Mouse (Mus musculus): Measurements from ENCODE around the gene Arid3b.

Arid3b gene

DNA sequence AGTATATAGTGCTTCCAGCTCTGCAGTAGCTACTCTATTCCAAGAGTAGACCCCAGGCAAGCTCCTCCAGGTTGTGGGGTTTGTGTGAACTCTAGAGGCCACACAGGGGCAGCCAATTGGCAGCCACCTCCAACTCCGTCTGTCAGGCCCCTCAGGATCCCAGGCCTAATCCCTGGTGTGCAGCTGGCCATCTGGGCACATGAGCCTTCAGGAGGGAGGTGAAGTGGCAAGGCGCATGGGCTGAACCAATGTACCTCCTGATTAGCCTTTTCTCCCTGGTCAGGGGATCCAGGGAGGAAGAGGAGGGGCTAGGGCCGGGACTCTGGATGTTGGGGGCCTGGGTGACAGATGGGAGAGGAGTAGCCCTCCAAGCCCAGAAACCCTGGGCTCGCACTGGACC, 60.9 kb downstream of the Arid3b start:
- no peak for DNase-seq (ENCODE audit: low read depth, low spot score)

DNA sequence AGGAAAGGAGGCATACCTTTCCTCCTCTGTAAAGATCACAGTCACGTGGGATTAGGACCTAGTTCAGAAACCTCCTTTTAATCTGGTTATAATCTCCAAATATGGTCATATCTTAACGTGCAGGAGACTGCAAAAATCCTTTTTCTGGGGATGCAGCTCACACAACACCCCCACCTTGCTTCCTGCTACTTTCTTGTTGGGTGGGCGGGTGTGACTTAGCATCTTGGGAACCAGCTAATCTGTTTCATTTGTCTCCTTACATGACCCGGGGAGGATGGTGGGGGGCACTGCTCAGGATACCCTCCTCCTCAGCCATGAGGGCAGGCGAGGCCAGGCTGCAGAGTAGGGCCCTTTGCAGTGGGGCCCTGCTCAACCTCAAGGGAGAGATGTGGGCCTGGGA, 61.6 kb downstream of the Arid3b start:
- DNase-seq (ENCODE audit: low read depth, low spot score): no peak

DNA sequence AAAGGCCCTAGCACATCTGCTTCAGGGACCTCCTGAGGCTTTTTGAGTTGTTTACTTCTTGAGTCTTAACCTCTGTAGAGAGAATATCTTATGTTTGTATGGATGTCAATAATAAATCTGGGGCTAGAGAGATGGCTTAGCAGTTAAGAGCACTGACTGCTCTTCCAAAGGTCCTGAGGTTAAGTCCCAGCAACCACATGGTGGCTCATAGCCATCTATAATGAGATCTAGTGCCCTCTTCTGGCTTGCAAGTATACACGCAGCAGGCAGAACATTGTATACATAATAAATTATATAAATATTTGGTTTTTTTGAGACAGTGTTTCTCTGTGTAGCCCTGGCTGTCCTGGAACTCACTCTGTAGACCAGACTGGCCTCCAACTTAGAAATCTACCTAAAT, 62.4 kb downstream of the Arid3b start:
- no peak for DNase-seq (ENCODE audit: low read depth, low spot score)

DNA sequence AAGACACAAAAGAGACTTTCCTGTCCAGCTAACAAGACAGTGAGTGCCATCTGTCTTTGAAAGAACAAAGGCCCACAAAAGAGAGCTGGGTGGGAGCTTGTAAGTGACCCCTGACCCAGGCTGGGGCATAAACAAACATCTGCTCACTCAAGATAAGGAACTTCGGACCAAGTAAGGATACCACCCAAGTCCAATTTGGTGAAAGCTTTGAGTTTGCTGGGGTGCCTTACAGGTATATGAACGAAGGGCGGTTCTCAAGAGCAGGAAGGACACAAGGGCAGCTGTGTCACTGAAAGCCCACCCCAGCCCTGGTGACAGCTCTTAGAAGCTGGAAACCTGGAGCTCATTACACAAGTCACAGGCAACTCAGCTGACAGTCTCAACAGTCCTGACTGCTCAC, 62.8 kb downstream of the Arid3b start:
- DNase-seq (ENCODE audit: low read depth, low spot score): no peak

DNA sequence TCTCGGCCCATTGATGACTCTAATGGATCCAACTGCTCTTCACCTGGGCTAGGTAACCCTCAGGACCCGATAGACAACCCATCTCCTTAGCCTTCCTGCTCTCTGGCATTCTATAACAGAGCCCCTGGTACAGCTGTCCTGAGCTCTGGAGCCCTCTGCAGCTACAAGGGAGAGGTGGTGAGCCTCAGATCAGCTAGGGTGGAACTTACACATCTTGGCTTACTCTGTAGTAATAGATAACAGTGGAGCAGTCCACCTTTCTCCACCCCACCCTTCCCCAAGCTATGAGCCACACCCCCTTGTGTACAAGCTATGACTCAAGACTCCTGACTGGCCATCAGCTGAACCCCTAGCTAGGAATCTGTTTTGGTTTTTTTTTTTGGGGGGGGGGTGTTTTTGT, 65.8 kb downstream of the Arid3b start:
- DNase-seq (ENCODE audit: low read depth, low spot score): no peak

DNA sequence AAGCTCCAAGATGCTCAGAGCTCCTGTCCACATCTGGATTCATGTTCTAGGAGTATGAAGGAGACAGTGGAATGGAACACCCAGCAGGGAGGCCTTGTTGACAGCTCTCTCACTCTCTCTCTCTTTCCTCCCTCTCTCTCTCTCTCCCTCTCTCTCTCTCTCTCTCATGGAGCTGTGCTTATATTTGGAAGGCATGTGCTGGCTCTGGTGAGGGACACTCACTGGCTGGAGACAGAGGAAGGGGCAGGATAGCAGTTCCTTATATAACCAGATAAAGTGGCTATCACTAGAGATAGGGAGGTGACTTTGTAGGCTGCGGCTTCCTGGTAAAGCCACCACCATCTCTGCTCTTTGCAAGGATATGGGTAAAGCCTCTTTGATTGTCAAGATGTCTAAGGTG, 66.4 kb downstream of the Arid3b start:
- DNase-seq (ENCODE audit: low read depth, low spot score): no peak

DNA sequence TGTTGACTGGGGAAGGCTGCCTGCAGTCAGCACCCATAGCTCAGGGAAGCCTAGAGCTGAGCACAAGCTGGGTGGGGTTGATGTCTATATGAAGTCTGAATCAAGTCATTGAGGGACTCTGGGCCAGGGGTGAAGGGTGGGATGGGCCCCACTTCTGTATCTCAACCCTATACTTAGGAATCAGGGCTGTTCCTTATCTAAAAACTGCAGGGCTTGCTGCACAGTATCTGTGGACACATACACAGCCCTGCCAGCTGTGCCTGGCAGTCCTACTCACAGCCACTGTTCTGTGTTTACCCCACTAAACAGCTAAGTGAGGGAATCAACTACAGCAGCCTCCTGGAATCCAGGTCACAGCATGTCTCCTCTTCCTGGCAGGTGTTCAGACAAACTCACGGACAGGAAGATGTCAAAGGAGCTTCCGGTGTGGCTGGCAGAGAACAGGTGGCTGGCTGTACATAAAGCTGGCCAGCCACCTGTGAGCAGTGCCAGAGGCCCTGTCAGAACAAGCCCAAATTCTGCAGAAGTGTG, 67.0 kb downstream of the Arid3b start:
- no peak for DNase-seq (ENCODE audit: low read depth, low spot score)

DNA sequence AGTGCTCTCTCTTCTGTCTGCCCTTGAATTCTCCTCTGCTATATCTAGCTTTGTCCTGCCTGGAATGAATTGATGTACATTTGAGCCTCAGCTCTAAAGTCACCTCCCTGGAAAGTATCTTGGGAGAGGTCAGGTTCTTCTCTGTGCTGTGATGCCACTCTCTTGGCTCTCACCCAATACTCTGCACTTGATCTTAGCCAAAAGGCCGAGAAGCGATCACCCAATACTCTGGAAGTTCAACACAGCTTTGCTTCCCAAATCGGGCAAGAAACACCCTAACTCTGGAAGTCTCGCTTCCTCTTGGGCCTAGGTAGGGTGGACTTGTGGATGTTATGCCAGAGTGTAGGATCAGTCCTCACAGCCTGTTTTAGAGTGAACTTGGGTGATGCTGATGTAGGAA, 69.4 kb downstream of the Arid3b start:
- no peak for DNase-seq (ENCODE audit: low read depth, low spot score)

DNA sequence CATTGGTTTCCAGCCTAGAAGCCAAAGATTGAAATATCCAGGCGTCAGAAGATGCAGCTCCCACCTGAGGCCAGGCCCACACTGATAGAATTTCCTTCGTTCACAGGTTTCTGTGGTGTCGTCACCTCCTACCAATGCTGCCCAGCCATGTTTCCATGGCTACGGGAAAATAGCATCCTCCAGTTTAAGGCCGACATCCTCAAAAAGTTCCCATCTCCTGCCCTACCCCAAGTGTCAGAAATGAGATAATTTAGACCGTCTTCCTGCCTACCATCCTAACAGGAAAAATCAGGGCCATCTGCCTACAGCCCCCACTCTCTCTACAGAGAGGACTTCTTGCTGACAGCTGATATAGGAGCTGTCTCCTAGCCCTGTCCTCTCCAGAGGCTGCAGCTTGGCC, 70.2 kb downstream of the Arid3b start:
- DNase-seq (ENCODE audit: low read depth, low spot score): no peak

DNA sequence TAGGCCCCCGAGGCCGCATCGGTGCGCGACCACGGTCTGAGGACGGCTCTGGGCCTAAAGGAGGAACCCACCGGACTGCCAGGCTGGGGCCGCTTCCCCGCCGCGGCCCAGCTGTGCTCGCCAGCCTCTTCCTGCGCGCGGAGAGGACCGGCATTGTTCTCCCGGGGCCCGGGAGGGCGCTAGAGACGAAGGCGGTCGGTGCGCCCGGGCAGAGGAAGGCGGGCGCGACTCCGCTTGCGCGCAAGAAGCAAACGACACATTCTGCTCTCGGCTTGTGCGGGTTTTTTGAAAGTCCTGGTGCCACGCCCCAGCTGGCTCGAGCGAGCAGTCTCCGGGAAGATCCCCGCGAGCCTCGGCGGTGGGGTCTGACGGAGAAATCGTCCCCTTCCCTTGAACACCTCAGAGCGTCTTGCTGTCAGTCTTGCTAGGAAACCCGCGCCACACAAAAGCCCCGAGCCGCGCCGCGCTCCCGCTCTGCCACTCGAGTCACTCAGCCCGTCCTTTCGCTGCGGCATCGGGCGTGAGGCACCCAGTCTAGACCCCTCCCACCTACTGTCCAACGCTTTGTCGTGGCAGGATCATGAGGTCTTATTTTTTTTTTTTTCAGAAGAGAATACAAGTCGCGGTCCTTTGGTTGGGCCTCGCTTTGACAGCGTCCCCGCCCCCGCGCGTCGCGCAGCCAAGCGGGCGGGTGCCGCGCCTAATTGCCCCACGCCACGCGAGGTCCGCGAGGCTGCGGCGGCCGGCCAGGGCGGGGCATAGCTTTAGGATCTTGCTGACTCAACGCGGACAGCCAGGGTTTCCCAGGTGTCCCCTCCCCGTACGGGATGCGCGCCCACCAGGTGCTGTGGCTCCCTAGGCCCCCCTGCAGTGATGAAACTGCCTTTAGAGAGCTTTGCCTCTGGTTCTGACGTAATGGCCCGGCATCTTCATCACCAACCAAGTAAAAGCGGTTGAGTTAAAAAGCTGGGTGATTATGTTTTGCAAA, 70.9 kb downstream of the Arid3b start, which contains the start of gene Clk3:
Clk3 (minus strand) TSS at position 497 of the 988 bp plus-strand sequence.
- DNase-seq (ENCODE audit: low read depth, low spot score): no peak

DNA sequence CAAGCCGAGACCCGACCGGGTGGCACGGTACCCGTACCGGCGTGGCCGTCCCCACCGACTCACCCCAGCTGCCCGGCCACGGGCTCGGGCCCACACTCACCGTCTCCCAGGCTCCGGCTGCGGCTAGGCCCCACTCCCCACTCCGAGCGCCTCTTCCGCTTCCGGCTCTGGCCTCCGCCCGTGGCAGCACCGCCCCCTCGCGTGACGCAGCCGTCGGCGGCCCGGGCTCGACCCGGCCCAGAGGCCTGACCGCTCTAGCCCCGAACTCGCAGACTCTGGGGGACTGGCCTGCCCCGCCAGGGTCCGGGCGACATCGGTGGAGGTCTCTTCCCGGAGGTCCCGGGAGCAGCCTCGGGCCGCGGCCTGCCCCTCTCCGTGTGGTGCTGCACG, 71.6 kb downstream of the Arid3b start:
- DNase-seq (ENCODE audit: low read depth, low spot score): peak; percentile 77

DNA sequence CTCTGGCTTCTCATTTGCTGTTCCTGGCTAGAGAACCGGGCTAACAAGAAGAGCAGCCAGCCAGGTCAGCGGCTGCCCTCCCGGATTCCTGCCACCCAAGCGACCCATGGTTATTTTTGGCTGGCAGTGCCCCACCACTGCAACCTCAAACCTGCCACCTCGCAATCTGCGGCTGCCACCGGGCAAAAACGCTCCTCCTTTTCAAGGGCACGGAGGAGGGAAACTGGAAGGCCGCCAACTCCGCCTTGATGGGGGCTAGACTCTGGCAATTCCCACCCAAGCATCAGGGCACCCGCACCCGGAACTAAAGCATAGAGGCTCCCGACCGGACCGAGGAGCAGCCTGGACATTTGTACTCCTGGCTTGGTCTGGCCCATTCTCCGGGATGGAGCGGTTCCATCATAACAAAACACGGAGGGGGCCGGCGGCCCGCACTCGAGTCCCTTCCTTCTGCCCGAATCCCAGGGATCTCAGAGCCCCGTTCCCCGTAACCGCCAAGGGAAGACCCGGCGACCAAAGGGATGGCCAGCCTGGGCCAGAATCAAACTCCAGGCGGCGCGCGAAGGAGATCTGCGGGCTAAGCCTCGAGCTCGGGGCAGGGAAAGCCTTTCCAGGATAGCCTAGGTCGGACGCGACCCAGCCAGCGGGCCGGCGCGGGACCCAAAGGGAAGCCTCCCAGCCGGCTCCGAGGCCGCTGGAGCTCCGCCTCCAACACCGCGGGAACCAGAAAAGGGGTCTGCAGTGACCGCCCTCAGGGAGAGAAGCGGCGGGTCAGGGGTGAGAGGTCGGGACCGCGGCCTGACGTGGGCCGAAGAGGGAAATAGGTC, 72.2 kb downstream of the Arid3b start:
- DNase-seq (ENCODE audit: low read depth, low spot score): no peak

DNA sequence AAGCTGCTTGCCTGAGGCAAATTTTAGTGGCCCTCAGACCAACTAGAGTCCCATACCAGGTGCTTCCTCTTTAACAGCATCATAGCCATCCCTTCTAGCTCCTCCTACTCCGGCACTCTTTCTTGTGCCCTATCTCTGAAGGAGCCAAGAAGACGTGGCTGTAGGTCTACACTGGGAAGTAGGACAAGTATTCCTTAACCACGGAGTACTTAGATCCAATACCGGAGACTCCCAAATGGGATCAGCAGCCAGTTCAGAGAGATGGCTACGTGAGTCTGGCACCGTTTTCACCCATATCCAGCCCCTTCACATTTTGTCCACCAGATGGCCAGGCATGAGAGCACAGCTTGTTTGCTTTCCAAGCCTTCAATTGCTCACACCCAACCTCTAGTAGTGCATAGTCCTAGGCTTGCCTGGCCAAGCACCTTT, 74.0 kb downstream of the Arid3b start:
- DNase-seq (ENCODE audit: low read depth, low spot score): no peak

DNA sequence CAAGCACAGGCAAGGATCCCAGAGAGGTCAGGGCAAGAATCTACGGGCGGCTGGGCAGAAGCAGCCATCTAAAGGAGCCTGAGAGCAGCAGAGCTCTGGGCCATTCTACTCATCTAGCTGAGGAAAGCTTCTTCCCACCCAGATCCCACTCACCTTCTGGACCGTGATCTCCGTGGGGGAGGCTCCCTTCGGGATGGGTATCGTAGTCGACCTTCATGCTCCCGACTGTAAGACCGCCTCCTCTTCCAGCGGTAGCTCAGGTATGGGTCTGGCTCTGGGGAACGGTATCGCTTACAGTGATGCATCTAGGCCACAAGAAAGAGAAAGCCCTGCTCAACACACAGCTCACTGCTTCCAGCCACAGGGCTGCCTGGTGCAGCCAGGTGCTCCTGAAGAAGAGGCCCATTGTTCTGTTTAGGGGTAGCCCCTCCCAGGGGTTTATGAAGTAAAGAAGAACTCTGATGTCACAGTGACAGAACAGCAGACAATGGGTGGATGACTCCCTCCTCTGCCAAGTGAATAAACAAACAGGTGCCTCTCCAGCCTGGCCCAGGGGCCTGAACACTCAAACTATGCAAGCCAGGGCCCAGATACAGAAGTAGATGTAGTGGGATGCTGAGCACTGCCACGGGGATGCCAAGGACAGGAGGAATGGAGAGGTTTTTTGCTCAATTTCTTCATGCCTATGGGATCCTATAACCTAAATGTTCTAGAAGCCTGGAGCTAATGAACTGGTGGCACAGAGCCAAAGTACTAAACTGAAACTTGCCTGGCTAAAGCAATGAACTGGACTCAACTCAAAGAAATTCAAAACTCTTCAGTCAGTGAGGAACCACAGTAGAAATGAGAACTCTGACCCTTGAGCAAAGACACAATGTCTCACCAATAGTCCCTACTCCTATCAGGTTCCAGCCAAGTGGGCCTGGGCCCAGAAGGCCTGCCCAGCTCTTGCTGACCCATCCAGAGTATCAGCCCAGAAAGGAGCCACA, 74.7 kb downstream of the Arid3b start:
- DNase-seq (ENCODE audit: low read depth, low spot score): no peak

DNA sequence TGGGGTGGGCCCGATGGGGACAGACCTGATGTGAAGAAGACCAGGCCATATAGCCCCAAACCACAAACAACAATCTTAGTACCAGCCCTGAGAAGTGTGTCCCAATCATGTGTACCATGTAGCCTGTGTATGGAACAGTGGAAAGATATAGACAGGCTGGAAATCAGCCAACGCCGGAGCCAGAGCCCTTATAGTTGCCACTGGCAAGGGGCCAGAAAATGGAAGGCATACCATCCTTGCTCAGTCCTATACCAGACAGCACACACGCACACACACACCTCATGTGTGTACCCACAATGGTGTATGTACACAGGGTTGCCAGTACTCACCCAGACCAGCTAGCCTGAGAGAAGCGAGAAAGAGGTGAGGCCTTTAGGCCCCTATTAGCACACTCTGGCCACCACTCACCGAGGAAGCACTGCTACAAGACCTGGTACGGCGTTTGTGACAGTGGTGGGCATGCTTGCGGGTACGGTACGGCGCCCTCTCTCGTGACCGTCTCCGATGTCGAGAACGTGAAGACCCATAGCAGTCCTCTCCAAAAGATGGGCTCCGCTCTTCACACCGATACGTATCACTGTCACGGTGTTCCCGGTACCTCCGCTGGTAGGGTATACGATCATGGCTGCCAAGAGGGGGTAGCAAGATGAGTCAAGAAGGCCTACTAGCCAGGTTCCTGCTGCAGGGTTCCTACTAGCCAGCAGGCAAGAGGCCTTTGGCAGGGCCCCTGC, 76.0 kb downstream of the Arid3b start:
- DNase-seq (ENCODE audit: low read depth, low spot score): no peak

DNA sequence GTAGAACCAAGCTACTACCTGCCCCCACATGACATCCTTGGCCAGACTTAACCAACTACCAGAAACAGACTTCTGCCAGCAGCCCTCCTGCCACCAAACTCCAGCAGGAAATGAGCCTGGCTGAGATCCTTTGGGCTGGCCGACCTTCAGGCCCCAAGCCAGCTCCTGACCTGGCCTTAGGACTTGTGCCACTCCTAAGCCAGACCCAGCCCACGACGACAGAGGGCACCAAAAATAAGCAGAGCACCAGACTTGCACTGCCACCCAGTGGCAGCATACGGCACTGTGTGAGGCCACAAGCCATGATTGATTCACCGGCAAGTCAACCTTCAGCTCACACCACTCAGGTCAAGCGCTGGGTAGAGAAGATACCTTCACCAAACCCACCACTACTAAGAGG, 77.3 kb downstream of the Arid3b start:
- DNase-seq (ENCODE audit: low read depth, low spot score): no peak

DNA sequence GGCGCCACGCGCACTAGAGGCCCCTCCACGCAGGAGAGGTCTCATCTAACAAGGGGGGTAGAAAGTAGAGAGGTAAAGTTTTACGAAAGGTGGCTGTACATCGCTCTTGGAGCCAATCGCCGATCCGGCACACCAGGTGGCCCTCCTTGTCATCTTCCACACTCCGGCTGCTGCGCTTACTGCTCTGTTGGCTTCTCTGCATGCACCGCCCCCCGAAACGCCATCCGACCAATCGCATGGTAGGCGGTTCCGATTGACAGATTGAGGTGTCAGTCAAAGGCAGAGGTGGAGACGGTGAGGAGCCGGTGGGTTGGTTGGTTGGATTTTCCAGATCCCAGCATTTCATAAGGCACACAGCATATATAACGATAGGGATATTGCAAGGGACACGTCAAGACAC, 78.1 kb downstream of the Arid3b start:
- DNase-seq (ENCODE audit: low read depth, low spot score): no peak

DNA sequence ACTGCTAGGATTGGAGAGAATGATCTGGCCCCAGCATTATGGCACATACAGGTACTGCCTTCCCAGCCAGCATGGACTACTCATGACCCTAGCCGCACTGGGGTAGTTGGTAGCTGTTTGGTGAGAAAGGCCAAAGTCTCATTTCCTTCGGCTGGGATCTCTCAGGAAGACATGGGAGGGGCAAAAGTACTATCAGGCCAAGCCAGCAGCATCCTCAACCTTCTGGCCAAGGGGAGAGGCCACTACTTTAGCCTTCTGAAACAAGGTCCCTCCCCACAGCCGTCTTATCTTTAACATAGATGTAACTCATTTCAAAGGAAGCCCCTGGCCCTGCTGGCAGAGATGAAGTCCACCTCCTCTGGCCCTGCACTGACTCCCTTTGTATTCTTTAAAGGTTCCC, 79.0 kb downstream of the Arid3b start:
- DNase-seq (ENCODE audit: low read depth, low spot score): no peak

DNA sequence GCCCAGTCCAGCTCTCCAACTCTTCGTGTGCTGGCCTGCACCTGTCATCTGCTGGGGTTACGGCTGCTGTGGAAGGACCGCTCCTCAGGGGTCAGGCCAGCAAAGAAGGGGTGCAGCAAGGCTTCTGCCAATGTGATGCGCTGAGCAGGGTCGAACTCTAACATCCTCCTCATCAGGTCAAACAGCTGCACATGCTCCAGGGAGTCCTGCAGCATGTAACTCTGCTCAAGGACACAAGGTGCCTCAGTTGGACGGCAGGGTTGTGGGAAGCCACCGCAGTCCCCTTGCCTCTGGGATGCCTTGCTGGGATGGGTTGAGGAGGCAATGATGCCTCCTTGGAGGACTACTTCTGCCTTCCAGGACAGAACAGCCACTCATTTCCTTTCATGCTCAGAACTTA, 85.7 kb downstream of the Arid3b start:
- DNase-seq (ENCODE audit: low read depth, low spot score): no peak

DNA sequence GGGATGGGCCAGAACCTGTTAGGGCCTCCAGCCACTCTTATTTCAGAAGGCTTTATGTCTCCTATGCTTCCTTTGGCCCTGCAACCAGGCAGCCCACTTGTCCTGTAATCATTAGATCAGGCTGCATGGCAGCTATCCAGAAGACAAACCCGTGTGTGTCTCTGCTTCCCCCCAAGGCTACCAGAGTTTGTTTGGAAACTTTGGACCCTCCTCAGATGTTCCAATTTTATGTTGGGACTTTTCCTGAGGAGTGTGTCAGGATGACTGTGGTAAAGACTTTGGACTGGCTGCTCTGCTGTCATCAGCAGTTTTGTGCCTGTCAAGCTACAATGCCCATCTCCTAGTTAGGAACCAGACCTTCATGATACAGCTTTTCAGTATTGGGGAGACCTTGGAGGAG, 87.8 kb downstream of the Arid3b start:
- DNase-seq (ENCODE audit: low read depth, low spot score): no peak
